Mouse (Mus musculus): Measurements from ENCODE around the gene Itgam. TPM values are rescaled to one million over a fixed set of nuclear protein-coding genes. Genes with fewer than 3 reads are reported as not detected.

Itgam gene
- polyA plus RNA-seq, 1 experiment from 2014 or later: 0.70 TPM

GRCm38 (mm10) chr7:128058576-128058975 is 3.9 kb upstream of the Itgam start:
- Histone ChIP-seq H3K27ac (ENCODE audit: low read depth, low read length) (no peak overlapping the region), H3K9ac (ENCODE audit: low read depth, low read length) (no peak overlapping the region)
- 45% methylated on average over 7 of the region's 7 CpGs for WGBS

DNA sequence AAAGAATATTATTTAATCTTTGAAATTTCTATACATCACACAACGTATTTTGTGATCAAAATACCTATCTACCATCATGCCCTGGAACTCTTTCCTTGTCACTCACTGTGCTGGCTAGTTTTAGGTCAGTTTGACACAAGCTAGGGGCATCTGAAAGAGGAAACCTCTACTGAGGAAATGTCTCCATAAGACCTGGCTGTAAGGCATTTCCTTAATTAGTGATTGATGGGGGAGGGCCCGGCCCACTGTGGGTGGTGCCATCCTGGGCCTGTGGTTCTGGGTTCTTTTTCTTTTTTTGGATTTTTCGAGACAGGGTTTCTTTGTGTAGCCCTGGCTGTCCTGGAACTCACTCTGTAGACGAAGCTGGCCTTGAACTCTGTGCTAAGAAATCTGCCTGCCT is 3.3 kb upstream of the Itgam start:
- WGBS: 76% methylated on average over 4 of the region's 4 CpGs
- Histone ChIP-seq H3K27ac (ENCODE audit: low read depth, low read length) (no peak overlapping the region), H3K36me3 (ENCODE audit: control insufficient read depth, insufficient read depth) (no peaks in the 10 kb centered on the region), H3K4me1 (replicated peaks; ENCODE audit: control insufficient read depth, insufficient read depth, low read length) (peaks cover 2% of the 10 kb centered on the region; the same call in 1 of the 2 replicates), H3K27me3 (replicated peaks; ENCODE audit: control insufficient read depth, insufficient read depth, low read length) (no peaks in the 10 kb centered on the region), H3K9me3 (ENCODE audit: control insufficient read depth) (no peaks in the 10 kb centered on the region), H3K4me2 (replicated peaks; ENCODE audit: low read depth) (no peak overlapping the region), H3K9ac (ENCODE audit: low read depth, low read length) (no peak overlapping the region), H3K4me3 (ENCODE audit: low read depth, low read length) (no peak overlapping the region)
- TF ChIP-seq CTCF (IDR thresholded peaks at IDR 0.05; ENCODE audit: low read depth): no peak
- no peak for ATAC-seq

More at GRCm38 (mm10) chr7:128058576-128058975, 3.9 kb upstream of the Itgam start:
- H3K9me3 ChIP-seq (ENCODE audit: control insufficient read depth): no peaks in the 10 kb centered on the region
- H3K4me2 ChIP-seq (replicated peaks; ENCODE audit: low read depth): no peak overlapping the region
- H3K27me3 ChIP-seq (replicated peaks; ENCODE audit: control insufficient read depth, insufficient read depth, low read length): no peaks in the 10 kb centered on the region
- no peak for TF ChIP-seq CTCF (IDR thresholded peaks at IDR 0.05; ENCODE audit: low read depth)
- no peak overlapping the region for H3K4me3 ChIP-seq (ENCODE audit: low read depth, low read length)
- 0 out of 2 replicates have a peak, but pooled peaks have one; percentile 22 for ATAC-seq
- peaks cover 2% of the 10 kb centered on the region; the same call in 1 of the 2 replicates for H3K4me1 ChIP-seq (replicated peaks; ENCODE audit: control insufficient read depth, insufficient read depth, low read length)
- no peaks in the 10 kb centered on the region for H3K36me3 ChIP-seq (ENCODE audit: control insufficient read depth, insufficient read depth)

DNA sequence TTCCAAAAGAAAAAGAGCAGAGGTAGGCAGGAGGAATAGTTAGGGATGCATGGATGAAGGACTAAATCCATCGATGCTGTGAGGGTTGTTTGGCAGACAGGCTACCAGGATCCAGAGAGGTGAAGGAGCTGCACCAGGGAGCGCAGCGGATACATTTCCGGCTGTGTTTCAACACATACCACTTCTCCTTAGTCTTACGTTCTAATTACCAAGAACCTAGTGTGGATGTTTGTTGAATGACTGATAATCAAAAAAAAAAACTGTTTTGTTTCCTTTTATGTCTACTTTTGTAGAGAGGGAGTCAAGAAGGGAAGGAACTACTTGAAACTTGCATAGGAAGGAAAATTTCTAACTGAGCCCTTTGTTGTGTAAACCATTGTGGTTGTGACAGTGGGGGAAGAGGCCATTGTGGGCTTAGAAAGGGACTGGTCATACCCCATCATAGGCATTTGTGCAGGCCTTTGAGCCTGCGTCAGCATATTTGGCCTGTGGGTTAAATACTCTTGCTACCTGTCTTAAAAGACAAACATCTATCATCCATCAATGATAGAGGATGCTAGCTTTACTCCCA is 856 bp downstream of the Itgam start:
- no peak for TF ChIP-seq CTCF (IDR thresholded peaks at IDR 0.05; ENCODE audit: low read depth)
- H3K27me3 ChIP-seq (replicated peaks; ENCODE audit: control insufficient read depth, insufficient read depth, low read length): no peaks in the 10 kb centered on the region
- H3K36me3 ChIP-seq (ENCODE audit: control insufficient read depth, insufficient read depth): no peaks in the 10 kb centered on the region
- ATAC-seq: no peak
- no peak overlapping the region for H3K9ac ChIP-seq (ENCODE audit: low read depth, low read length)
- no peak overlapping the region for H3K27ac ChIP-seq (ENCODE audit: low read depth, low read length)
- no peaks in the 10 kb centered on the region for H3K4me1 ChIP-seq (replicated peaks; ENCODE audit: control insufficient read depth, insufficient read depth, low read length)
- no peak overlapping the region for H3K4me2 ChIP-seq (replicated peaks; ENCODE audit: low read depth)
- no peaks in the 10 kb centered on the region for H3K9me3 ChIP-seq (ENCODE audit: control insufficient read depth)
- H3K4me3 ChIP-seq (ENCODE audit: low read depth, low read length): no peak overlapping the region
- 87% methylated on average over 6 of the region's 6 CpGs for WGBS

DNA sequence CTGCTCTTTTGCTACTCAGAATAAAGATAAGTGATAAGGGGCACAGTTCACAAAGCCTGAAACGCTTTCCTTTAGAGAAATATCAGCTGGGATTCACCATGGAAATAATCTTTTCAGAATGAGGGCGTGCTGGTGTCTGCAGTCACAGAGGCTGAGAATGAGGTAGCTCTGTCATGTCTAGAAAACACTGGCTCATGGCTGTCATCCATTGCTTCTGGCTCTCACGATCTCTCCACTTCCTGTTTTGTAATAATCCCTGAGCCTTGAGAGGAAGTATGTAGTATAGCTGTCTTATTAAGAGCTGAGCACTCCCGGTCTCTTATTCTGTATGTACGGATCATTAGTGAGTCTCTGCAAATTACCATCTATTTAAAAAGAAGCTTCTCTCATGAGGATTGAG is 3.1 kb downstream of the Itgam start:
- Histone ChIP-seq H3K4me3 (ENCODE audit: low read depth, low read length) (no peak overlapping the region), H3K4me1 (replicated peaks; ENCODE audit: control insufficient read depth, insufficient read depth, low read length) (no peaks in the 10 kb centered on the region), H3K36me3 (ENCODE audit: control insufficient read depth, insufficient read depth) (no peaks in the 10 kb centered on the region), H3K27me3 (replicated peaks; ENCODE audit: control insufficient read depth, insufficient read depth, low read length) (no peaks in the 10 kb centered on the region), H3K27ac (ENCODE audit: low read depth, low read length) (no peak overlapping the region), H3K9ac (ENCODE audit: low read depth, low read length) (no peak overlapping the region), H3K9me3 (ENCODE audit: control insufficient read depth) (no peaks in the 10 kb centered on the region), H3K4me2 (replicated peaks; ENCODE audit: low read depth) (no peak overlapping the region)
- 57% methylated on average over 5 of the region's 5 CpGs for WGBS
- no peak for TF ChIP-seq CTCF (IDR thresholded peaks at IDR 0.05; ENCODE audit: low read depth)
- ATAC-seq: no peak

DNA sequence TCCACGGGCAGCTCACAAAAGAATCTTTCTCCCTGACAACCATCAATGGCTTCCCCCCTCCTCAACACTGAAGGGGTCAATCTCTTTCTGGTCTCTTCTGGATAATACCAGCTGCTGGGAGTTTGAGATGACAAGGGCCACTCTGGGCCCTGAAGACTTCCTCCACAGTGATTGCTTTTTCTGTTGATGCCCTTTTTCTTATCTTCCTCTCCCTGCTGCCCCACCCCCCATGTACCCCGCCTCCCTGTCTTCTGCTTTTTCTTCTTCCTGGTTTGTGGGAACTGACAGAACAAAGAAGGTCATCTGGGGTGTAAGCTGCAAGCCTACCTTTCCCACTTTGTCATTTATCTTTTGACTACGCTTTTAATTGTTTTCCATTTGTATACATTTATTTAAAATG is 5.4 kb downstream of the Itgam start:
- 40% methylated on average over 3 of the region's 3 CpGs for WGBS
- no peak for TF ChIP-seq CTCF (IDR thresholded peaks at IDR 0.05; ENCODE audit: low read depth)
- no peak for ATAC-seq

DNA sequence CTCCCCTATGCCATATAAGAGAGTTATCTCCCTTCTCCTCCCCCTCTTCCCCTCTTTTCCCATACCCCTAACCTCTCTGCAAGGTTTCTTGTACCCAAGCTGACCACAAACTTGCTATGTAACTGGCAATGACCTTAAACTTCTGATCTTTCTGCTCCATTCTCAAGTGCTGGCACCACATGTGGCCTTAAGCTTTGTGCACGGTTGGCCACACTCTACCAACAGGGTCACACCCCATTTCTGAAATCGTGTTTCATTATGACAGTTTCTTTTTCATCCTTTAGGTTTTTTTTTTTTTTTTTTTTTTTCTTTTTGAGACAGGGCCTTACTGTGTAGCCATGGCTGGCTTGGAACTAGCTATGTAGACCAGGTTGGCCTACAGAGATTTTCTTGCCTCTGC is 7.4 kb downstream of the Itgam start:
- Histone ChIP-seq H3K27me3 (replicated peaks; ENCODE audit: control insufficient read depth, insufficient read depth, low read length) (no peaks in the 10 kb centered on the region), H3K27ac (ENCODE audit: low read depth, low read length) (no peak overlapping the region), H3K9me3 (ENCODE audit: control insufficient read depth) (no peaks in the 10 kb centered on the region), H3K9ac (ENCODE audit: low read depth, low read length) (no peak overlapping the region), H3K4me1 (replicated peaks; ENCODE audit: control insufficient read depth, insufficient read depth, low read length) (no peaks in the 10 kb centered on the region), H3K36me3 (ENCODE audit: control insufficient read depth, insufficient read depth) (no peaks in the 10 kb centered on the region), H3K4me2 (replicated peaks; ENCODE audit: low read depth) (no peak overlapping the region), H3K4me3 (ENCODE audit: low read depth, low read length) (no peak overlapping the region)
- 80% methylated on average over 2 of the region's 2 CpGs for WGBS
- no peak for ATAC-seq
- TF ChIP-seq CTCF (IDR thresholded peaks at IDR 0.05; ENCODE audit: low read depth): no peak

More for the DNA sequence above, 5.4 kb downstream of the Itgam start:
- Histone ChIP-seq H3K9ac (ENCODE audit: low read depth, low read length) (no peak overlapping the region), H3K9me3 (ENCODE audit: control insufficient read depth) (no peaks in the 10 kb centered on the region), H3K4me3 (ENCODE audit: low read depth, low read length) (no peak overlapping the region), H3K4me1 (replicated peaks; ENCODE audit: control insufficient read depth, insufficient read depth, low read length) (no peaks in the 10 kb centered on the region), H3K27me3 (replicated peaks; ENCODE audit: control insufficient read depth, insufficient read depth, low read length) (no peaks in the 10 kb centered on the region), H3K4me2 (replicated peaks; ENCODE audit: low read depth) (no peak overlapping the region), H3K36me3 (ENCODE audit: control insufficient read depth, insufficient read depth) (no peaks in the 10 kb centered on the region), H3K27ac (ENCODE audit: low read depth, low read length) (no peak overlapping the region)

DNA sequence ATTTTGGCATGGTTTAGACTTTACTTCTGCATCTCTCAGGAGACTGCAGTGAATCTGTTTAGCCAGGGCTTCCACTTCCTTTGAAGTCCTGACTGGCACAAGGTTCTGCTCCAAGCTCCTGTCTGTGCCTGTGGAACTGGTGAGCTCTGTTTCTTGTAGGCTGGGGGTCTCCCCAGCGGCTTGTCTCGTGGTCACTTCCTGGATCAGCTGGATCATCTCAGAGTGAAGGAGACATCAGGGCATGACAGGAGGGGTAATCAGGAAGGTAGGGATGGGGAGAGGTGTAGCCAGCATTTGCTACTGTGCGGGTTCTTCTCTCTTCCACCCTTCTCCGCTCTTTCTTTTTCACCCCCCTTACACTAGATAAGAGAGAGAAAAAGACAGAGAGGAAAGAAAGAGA is 9.4 kb downstream of the Itgam start:
- no peak for ATAC-seq
- 64% methylated on average over 4 of the region's 4 CpGs for WGBS
- no peak overlapping the region for H3K27ac ChIP-seq (ENCODE audit: low read depth, low read length)
- H3K4me2 ChIP-seq (replicated peaks; ENCODE audit: low read depth): no peak overlapping the region
- TF ChIP-seq CTCF (IDR thresholded peaks at IDR 0.05; ENCODE audit: low read depth): no peak
- no peak overlapping the region for H3K4me3 ChIP-seq (ENCODE audit: low read depth, low read length)
- no peaks in the 10 kb centered on the region for H3K27me3 ChIP-seq (replicated peaks; ENCODE audit: control insufficient read depth, insufficient read depth, low read length)
- no peaks in the 10 kb centered on the region for H3K36me3 ChIP-seq (ENCODE audit: control insufficient read depth, insufficient read depth)
- no peaks in the 10 kb centered on the region for H3K4me1 ChIP-seq (replicated peaks; ENCODE audit: control insufficient read depth, insufficient read depth, low read length)
- no peak overlapping the region for H3K9ac ChIP-seq (ENCODE audit: low read depth, low read length)
- H3K9me3 ChIP-seq (ENCODE audit: control insufficient read depth): no peaks in the 10 kb centered on the region

Measured in intestine, postnatal 0 days (tissue).